Mouse (Mus musculus) midbrain, embryonic 11.5 days (tissue): ENCODE measurements around the gene Steap3. TPM values are rescaled to one million over a fixed set of nuclear protein-coding genes. Genes with fewer than 3 reads are reported as not detected.

Experiments
- ATAC-seq: fragments of 200-750 bp; cut with Nextera tagmentation; 2 replicates; pipeline ENCODE4 v1.8.0; 2017; ENCODE audit warnings: moderate TSS enrichment, moderate library complexity; ENCODE audit not compliant: low FRiP score
- DNase-seq: peaks from one replicate; pipeline ENCODE4 v3.0.0; 2015; ENCODE audit warnings: low spot score; ENCODE audit errors: missing footprints
- H3K27ac ChIP-seq: fragments of 300-500 bp; sonication (generic); 2 replicates; pipeline ENCODE4 v1.5.1; 2014; ENCODE audit warnings: low read depth, low read length
- H3K27me3 ChIP-seq: fragments of 300-500 bp; sonication (generic); 2 replicates; pipeline ENCODE4 v1.6.1; 2014; ENCODE audit warnings: mild to moderate bottlenecking, low read length, moderate library complexity, mixed read lengths; ENCODE audit not compliant: control insufficient read depth, insufficient read depth
- H3K36me3 ChIP-seq: fragments of 300-500 bp; sonication (generic); 2 replicates; pipeline ENCODE4 v1.6.1; 2014; ENCODE audit warnings: mild to moderate bottlenecking, low read length, moderate library complexity, mixed read lengths; ENCODE audit not compliant: control insufficient read depth, insufficient read depth
- H3K4me1 ChIP-seq: fragments of 300-500 bp; sonication (generic); 2 replicates; pipeline ENCODE4 v1.6.1; 2014; ENCODE audit warnings: low read length; ENCODE audit not compliant: control insufficient read depth, insufficient read depth
- H3K4me2 ChIP-seq: fragments of 300-500 bp; sonication (generic); 2 replicates; pipeline ENCODE4 v1.6.1; 2014; ENCODE audit warnings: mild to moderate bottlenecking, moderate library complexity
- H3K4me3 ChIP-seq: fragments of 300-500 bp; sonication (generic); 2 replicates; pipeline ENCODE4 v1.5.1; 2014; ENCODE audit warnings: low read depth, low read length
- H3K9ac ChIP-seq: fragments of 300-500 bp; sonication (generic); 2 replicates; pipeline ENCODE4 v1.6.1; 2014; ENCODE audit warnings: low read length
- H3K9me3 ChIP-seq: fragments of 300-500 bp; sonication (generic); 2 replicates; pipeline ENCODE4 v1.6.1; 2016; ENCODE audit warnings: low read length; ENCODE audit not compliant: control insufficient read depth
- WGBS: fragments of 180-500 bp; shearing (Covaris S2); extraction: QIAGEN DNeasy Blood & Tissue Kit; methylation state at CpG from one replicate; pipeline ENCODE4 v1.1.7; 2014; 5-methylcytosine and 5-hydroxymethylcytosine counted together
- polyA plus RNA-seq: library from polyadenylated mRNA; unstranded; fragments of >200 nt; fragmentation: Nextera tagmentation; extraction: Ambion mirVana; gene quantifications from 2 replicates; pipeline ENCODE4 v1.2.1, GENCODE M21; 2014

Gene Steap3
- polyA plus RNA-seq, 1 experiment from 2014 or later = 3.0 TPM

DNA sequence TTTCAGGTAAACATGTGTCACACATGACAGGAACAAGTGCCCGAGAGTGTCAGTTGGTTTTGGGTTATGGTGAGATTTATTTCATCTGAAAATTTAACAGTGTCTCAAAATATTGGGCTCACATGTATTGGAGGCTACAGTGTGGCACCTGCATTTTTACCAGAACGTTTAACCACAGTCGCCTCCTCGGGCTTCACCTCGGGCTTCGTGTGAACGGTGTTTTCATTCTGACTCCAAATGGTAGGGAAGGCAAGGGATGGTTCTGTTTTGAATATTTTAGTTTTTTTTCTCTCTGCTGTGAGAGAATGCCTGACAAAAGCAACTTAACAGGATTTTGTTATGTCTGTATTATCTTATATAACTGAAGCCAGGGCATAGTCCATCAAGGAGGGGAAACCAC is 103.8 kb downstream of the Steap3 start:
- Histone ChIP-seq H3K9ac (no peak overlapping the region), H3K4me3 (no peak overlapping the region), H3K4me2 (no peak overlapping the region), H3K36me3 (no peaks in the 10 kb centered on the region), H3K9me3 (no peaks in the 10 kb centered on the region), H3K27ac (no peak overlapping the region), H3K27me3 (no peaks in the 10 kb centered on the region), H3K4me1 (no peaks in the 10 kb centered on the region)
- DNase-seq = no peak
- 94% methylated on average over 7 of the region's 7 CpGs for WGBS
- ATAC-seq = no peak

DNA sequence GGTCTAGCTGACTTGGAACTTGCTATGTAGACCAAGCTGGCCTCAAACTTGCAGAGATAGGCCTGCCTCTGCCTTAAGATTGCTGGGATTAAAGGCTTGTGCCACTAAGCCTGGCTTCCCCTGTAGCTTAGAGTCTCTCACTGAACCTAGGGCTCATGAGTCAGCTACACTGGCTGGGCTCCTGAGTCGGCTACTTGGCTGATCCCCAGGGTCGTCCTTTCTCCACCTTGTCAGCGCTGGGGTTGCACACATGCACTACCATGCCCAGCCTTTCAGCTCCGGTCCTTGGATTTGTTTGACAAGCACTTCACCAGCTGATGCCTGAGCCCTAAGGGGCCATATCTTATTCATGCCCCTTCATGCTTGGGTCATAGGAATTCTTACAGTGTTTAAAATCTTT is 104.5 kb downstream of the Steap3 start:
- H3K9me3 ChIP-seq = no peaks in the 10 kb centered on the region
- no peaks in the 10 kb centered on the region for H3K36me3 ChIP-seq
- H3K27ac ChIP-seq = no peak overlapping the region
- no peak overlapping the region for H3K4me3 ChIP-seq
- H3K4me1 ChIP-seq = no peaks in the 10 kb centered on the region
- H3K27me3 ChIP-seq = no peaks in the 10 kb centered on the region
- DNase-seq = no peak
- no peak overlapping the region for H3K4me2 ChIP-seq
- 63% methylated on average over 4 of the region's 4 CpGs for WGBS
- H3K9ac ChIP-seq = no peak overlapping the region
- ATAC-seq = no peak

DNA sequence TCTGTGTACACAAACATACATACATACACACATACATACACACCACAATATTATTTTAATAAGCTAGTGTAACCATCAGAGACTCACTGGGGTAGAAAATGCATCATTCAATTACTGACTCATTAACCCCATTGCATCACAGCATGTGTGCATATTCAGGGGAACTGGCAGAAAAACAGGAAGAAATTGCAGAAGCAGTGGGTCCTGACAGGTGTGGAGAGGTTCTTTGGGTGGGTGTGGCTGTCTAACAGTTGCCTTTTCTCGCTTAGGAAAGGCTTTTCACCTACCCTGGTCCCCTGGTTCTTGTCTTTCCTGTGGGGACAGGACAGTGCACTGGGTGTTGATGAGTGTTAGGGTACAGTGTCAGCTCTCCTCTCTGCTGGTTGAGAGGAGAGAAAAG is 109.9 kb downstream of the Steap3 start:
- Histone ChIP-seq H3K4me3 (no peak overlapping the region), H3K36me3 (no peaks in the 10 kb centered on the region), H3K9ac (no peak overlapping the region), H3K27ac (no peak overlapping the region), H3K27me3 (no peaks in the 10 kb centered on the region), H3K4me2 (no peak overlapping the region), H3K4me1 (no peaks in the 10 kb centered on the region), H3K9me3 (no peaks in the 10 kb centered on the region)
- DNase-seq = no peak
- 70% methylated on average over 1 of the region's 1 CpGs for WGBS
- no peak for ATAC-seq

GRCm38 (mm10) chr1:120161502-120161901 is 111.0 kb downstream of the Steap3 start:
- H3K36me3 ChIP-seq = no peaks in the 10 kb centered on the region

DNA sequence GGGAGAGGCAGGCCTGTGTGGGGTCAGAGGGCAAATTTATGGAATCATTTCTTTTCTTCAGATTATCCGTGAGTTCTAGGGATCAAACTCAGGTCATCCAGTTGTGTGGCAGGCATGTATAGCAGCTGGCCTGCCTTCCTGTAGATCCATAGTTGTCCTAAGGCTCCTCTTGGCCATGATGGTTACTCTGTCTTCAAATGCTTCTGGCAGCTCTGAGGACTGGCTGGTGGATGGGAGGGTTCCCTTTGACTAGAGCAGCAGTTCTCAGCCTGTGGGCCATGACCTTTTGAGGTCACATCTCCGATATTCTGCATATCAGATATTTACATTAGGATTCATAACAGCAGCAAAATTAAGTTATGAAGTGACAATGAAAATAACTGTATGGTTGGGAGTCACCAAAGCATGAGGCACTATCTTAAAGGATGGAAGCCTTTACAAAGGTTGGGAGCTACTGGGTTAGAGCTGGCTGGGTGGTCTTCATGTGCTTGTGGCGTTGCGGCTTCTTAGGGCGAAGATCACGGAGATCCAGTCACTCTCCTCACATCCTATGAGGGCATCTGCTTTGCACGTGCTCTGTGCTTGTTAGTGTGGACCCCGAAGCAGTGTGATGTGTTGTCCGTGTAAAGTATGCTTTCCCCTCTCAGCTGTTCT is 113.9 kb downstream of the Steap3 start:
- Histone ChIP-seq H3K9ac (no peak overlapping the region), H3K4me3 (no peak overlapping the region), H3K4me2 (no peak overlapping the region), H3K9me3 (no peaks in the 10 kb centered on the region), H3K27ac (no peak overlapping the region), H3K4me1 (no peaks in the 10 kb centered on the region), H3K27me3 (no peaks in the 10 kb centered on the region), H3K36me3 (no peaks in the 10 kb centered on the region)
- WGBS = 91% methylated on average over 9 of the region's 9 CpGs
- DNase-seq (no peak), ATAC-seq (no peak)

More at GRCm38 (mm10) chr1:120161502-120161901, 111.0 kb downstream of the Steap3 start:
- H3K4me3 ChIP-seq = no peak overlapping the region
- H3K27me3 ChIP-seq = no peaks in the 10 kb centered on the region
- ATAC-seq (no peak), DNase-seq (no peak)
- no peak overlapping the region for H3K27ac ChIP-seq
- no peak overlapping the region for H3K9ac ChIP-seq
- H3K4me2 ChIP-seq = no peak overlapping the region
- no peaks in the 10 kb centered on the region for H3K4me1 ChIP-seq
- H3K9me3 ChIP-seq = no peaks in the 10 kb centered on the region
- 93% methylated on average over 5 of the region's 5 CpGs for WGBS

DNA sequence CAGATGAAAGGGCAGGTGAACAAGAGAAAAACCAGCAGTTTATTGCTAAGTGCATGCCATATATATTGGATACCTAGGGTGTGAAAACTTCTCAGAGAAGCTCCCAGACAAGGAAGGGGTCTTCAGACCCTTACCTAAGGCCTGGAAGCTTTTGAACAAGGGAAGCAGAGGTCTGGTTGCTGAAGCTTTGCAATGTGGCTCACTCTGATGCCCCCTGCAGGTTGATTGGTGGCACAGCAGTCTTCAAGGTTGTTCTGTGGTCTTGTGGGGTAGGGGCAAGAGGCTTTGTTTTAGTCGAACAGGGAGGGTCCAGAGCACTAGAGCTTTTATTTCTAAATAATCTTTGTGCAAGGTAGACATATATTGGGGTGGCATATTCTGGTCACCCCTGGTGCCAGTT is 117.2 kb downstream of the Steap3 start:
- Histone ChIP-seq H3K27ac (no peak overlapping the region), H3K36me3 (no peaks in the 10 kb centered on the region), H3K4me1 (no peaks in the 10 kb centered on the region), H3K9me3 (no peaks in the 10 kb centered on the region), H3K4me2 (no peak overlapping the region), H3K27me3 (no peaks in the 10 kb centered on the region), H3K9ac (no peak overlapping the region), H3K4me3 (no peak overlapping the region)
- 19% methylated on average over 1 of the region's 1 CpGs for WGBS
- ATAC-seq (no peak), DNase-seq (peak; percentile 90)

DNA sequence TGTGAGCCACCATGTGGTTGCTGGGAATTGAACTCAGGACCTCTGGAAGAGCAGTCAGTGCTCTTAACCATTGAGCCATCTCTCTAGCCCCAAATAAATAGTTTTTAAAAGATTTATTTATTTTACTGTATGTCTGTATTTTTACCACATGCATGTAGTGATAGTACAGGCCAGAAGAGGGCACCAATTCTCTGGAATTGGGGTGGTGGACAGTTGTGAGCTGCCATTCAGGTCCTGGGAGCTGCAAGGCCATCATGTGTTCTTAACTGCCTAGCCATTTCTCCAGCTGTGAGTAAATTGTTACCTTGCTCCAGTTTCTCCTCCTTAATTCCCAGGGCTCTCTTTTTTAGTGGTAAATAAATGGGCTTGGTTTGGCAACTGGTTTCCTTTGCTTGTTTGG is 118.3 kb downstream of the Steap3 start:
- no peak for ATAC-seq
- H3K27me3 ChIP-seq = no peaks in the 10 kb centered on the region

GRCm38 (mm10) chr1:120146994-120147393 is 125.5 kb downstream of the Steap3 start:
- no peaks in the 10 kb centered on the region for H3K9me3 ChIP-seq
- H3K9ac ChIP-seq = no peak overlapping the region
- no peak overlapping the region for H3K4me3 ChIP-seq
- no peak overlapping the region for H3K27ac ChIP-seq
- H3K4me2 ChIP-seq = no peak overlapping the region
- no peak for DNase-seq
- H3K36me3 ChIP-seq = no peaks in the 10 kb centered on the region
- H3K27me3 ChIP-seq = no peaks in the 10 kb centered on the region
- no peak for ATAC-seq
- no peaks in the 10 kb centered on the region for H3K4me1 ChIP-seq

More for the DNA sequence above, 118.3 kb downstream of the Steap3 start:
- H3K36me3 ChIP-seq = no peaks in the 10 kb centered on the region
- H3K9ac ChIP-seq = no peak overlapping the region
- H3K9me3 ChIP-seq = no peaks in the 10 kb centered on the region
- no peak for DNase-seq
- no peak overlapping the region for H3K27ac ChIP-seq
- H3K4me2 ChIP-seq = no peak overlapping the region
- no peaks in the 10 kb centered on the region for H3K4me1 ChIP-seq
- no peak overlapping the region for H3K4me3 ChIP-seq

GRCm38 (mm10) chr1:120145527-120146216 is 126.8 kb downstream of the Steap3 start:
- no peak overlapping the region for H3K27ac ChIP-seq
- H3K4me1 ChIP-seq = no peaks in the 10 kb centered on the region
- H3K27me3 ChIP-seq = no peaks in the 10 kb centered on the region
- no peak overlapping the region for H3K9ac ChIP-seq
- ATAC-seq (no peak), DNase-seq (no peak)
- no peak overlapping the region for H3K4me3 ChIP-seq
- H3K36me3 ChIP-seq = no peaks in the 10 kb centered on the region
- no peak overlapping the region for H3K4me2 ChIP-seq
- WGBS = 84% methylated on average over 8 of the region's 8 CpGs
- H3K9me3 ChIP-seq = no peaks in the 10 kb centered on the region
